In genomic region chr8:80610549-80611440, GRCm38 (mm10) we compare ENCODE assay signal across 7 mouse cellular contexts. TPM values are rescaled to one million over a fixed set of nuclear protein-coding genes. Genes with fewer than 3 reads are reported as not detected.
DNase-seq lines count a peak whose midpoint lies in the region; ATAC-seq and TF ChIP-seq lines count a peak whose summit lies in the region.

Gene Frem3 (plus strand): TSS chr8:80611080.

- no peak for DNase-seq in liver, postnatal 0 days
- DNase-seq in embryonic facial prominence, embryonic 11.5 days (ENCODE audit: low spot score): peak; percentile 2
- DNase-seq in retina, postnatal 1 day: peak; percentile 18
- no peak for DNase-seq in ovary, postnatal 10 days (ENCODE audit: low spot score)

- 9% methylated on average over 32 of the region's 32 CpGs for WGBS in liver, embryonic 12.5 days (ENCODE audit: insufficient replicate concordance)
- WGBS in liver, postnatal 0 days (ENCODE audit: insufficient replicate concordance): 5% methylated on average over 32 of the region's 32 CpGs
- WGBS in embryonic facial prominence, embryonic 11.5 days: 2% methylated on average over 32 of the region's 32 CpGs
- 2% methylated on average over 32 of the region's 32 CpGs for WGBS in intestine, embryonic 16.5 days

- H3K4me2 ChIP-seq in liver, embryonic 12.5 days: peak within 1 kb of the TSS; percentile 29
- H3K4me2 ChIP-seq in liver, postnatal 0 days (ENCODE audit: low read depth, low read length): no peak within 1 kb of the TSS
- peak within 1 kb of the TSS; percentile 33 for H3K4me2 ChIP-seq in embryonic facial prominence, embryonic 11.5 days (ENCODE audit: low read depth, low read length)
- H3K4me2 ChIP-seq in intestine, embryonic 16.5 days (ENCODE audit: low read depth, low read length): peak within 1 kb of the TSS; percentile 22

- no peak within 1 kb of the TSS for H3K27ac ChIP-seq in liver, embryonic 12.5 days
- H3K27ac ChIP-seq in liver, postnatal 0 days (ENCODE audit: low read depth): no peak within 1 kb of the TSS
- no peak within 1 kb of the TSS for H3K27ac ChIP-seq in embryonic facial prominence, embryonic 11.5 days (replicated peaks; ENCODE audit: low read depth, low read length)
- no peak within 1 kb of the TSS for H3K27ac ChIP-seq in intestine, embryonic 16.5 days (ENCODE audit: low read length)

- peaks cover 5% of the 10 kb centered on the region; the same call in 1 of the 2 replicates for H3K4me1 ChIP-seq in liver, embryonic 12.5 days
- no peaks in the 10 kb centered on the region for H3K4me1 ChIP-seq in liver, postnatal 0 days (ENCODE audit: insufficient read depth)
- H3K4me1 ChIP-seq in embryonic facial prominence, embryonic 11.5 days (ENCODE audit: control insufficient read depth, insufficient read depth, low read length): no peaks in the 10 kb centered on the region; the same call in 1 of the 2 replicates
- H3K4me1 ChIP-seq in intestine, embryonic 16.5 days (ENCODE audit: control insufficient read depth, insufficient read depth, low read length): no peaks in the 10 kb centered on the region; the same call in 1 of the 2 replicates

- no peaks in the 10 kb centered on the region for H3K36me3 ChIP-seq in liver, embryonic 12.5 days
- no peaks in the 10 kb centered on the region for H3K36me3 ChIP-seq in liver, postnatal 0 days (replicated peaks; ENCODE audit: insufficient read depth, low read length)
- no peaks in the 10 kb centered on the region for H3K36me3 ChIP-seq in embryonic facial prominence, embryonic 11.5 days (replicated peaks; ENCODE audit: control insufficient read depth, insufficient read depth, low read depth, low read length)
- H3K36me3 ChIP-seq in intestine, embryonic 16.5 days (ENCODE audit: control insufficient read depth, insufficient read depth, low read length): no peaks in the 10 kb centered on the region

- TF ChIP-seq EP300 in liver, postnatal 0 days (IDR thresholded peaks at IDR 0.05; ENCODE audit: low read depth): no peak

- H3K4me3 ChIP-seq in liver, embryonic 12.5 days: no peak within 1 kb of the TSS
- H3K4me3 ChIP-seq in liver, postnatal 0 days (ENCODE audit: low read depth, low read length): no peak within 1 kb of the TSS
- H3K4me3 ChIP-seq in embryonic facial prominence, embryonic 11.5 days (ENCODE audit: low read depth, low read length): peak within 1 kb of the TSS; percentile 22
- H3K4me3 ChIP-seq in intestine, embryonic 16.5 days (ENCODE audit: low read length): no peak within 1 kb of the TSS; the same call in 1 of the 2 replicates

- H3K9ac ChIP-seq in liver, embryonic 12.5 days: no peak within 1 kb of the TSS
- no peak within 1 kb of the TSS for H3K9ac ChIP-seq in liver, postnatal 0 days (replicated peaks)
- no peak within 1 kb of the TSS for H3K9ac ChIP-seq in embryonic facial prominence, embryonic 11.5 days (replicated peaks; ENCODE audit: low read length)
- no peak within 1 kb of the TSS for H3K9ac ChIP-seq in intestine, embryonic 16.5 days (ENCODE audit: low read depth, low read length)

- no peaks in the 10 kb centered on the region for H3K9me3 ChIP-seq in liver, embryonic 12.5 days (replicated peaks)
- H3K9me3 ChIP-seq in liver, postnatal 0 days (ENCODE audit: low read length): no peaks in the 10 kb centered on the region
- H3K9me3 ChIP-seq in embryonic facial prominence, embryonic 11.5 days (replicated peaks; ENCODE audit: control insufficient read depth, low read length): no peaks in the 10 kb centered on the region
- H3K9me3 ChIP-seq in intestine, embryonic 16.5 days (ENCODE audit: control insufficient read depth, low read length): no peaks in the 10 kb centered on the region

- peaks cover 52% of the 10 kb centered on the region for H3K27me3 ChIP-seq in liver, embryonic 12.5 days (replicated peaks)
- peaks cover 14% of the 10 kb centered on the region for H3K27me3 ChIP-seq in liver, postnatal 0 days (ENCODE audit: insufficient read depth, low read length)
- H3K27me3 ChIP-seq in embryonic facial prominence, embryonic 11.5 days (ENCODE audit: control insufficient read depth, insufficient read depth, low read length): peaks cover 15% of the 10 kb centered on the region
- peaks cover 16% of the 10 kb centered on the region for H3K27me3 ChIP-seq in intestine, embryonic 16.5 days (replicated peaks; ENCODE audit: control insufficient read depth, insufficient read depth, low read length)

- no peak for TF ChIP-seq CTCF in liver, postnatal 0 days (IDR thresholded peaks at IDR 0.05; ENCODE audit: low read depth)

- no peak for ATAC-seq in liver, embryonic 12.5 days
- no peak for ATAC-seq in liver, postnatal 0 days
- no peak for ATAC-seq in embryonic facial prominence, embryonic 11.5 days (replicated peaks; ENCODE audit: insufficient number of reproducible peaks, low FRiP score, low TSS enrichment, low read depth)
- ATAC-seq in intestine, embryonic 16.5 days: no peak
- ATAC-seq in erythroblast, adult 5-6 weeks (replicated peaks; ENCODE audit: low FRiP score, poor library complexity, severe bottlenecking): no peak

RNA-seq across cellular contexts. Expression of gene Frem3, which starts in this region (rescaled TPM):
- 0.13 and 0.14 TPM in 2 replicates for polyA plus RNA-seq in liver, embryonic 12.5 days (2016; fragmentation: Nextera tagmentation; extraction: Ambion mirVana)
- polyA plus RNA-seq in liver, postnatal 0 days (2015; fragmentation: Nextera tagmentation; extraction: Ambion mirVana): 0.08 and 0.12 TPM in 2 replicates
- 0.03 TPM in 1 of 2 replicates, not detected in the other for polyA plus RNA-seq in embryonic facial prominence, embryonic 11.5 days (2014; fragmentation: Nextera tagmentation; extraction: Ambion mirVana)
- 0.02 and 0.06 TPM in 2 replicates for polyA plus RNA-seq in intestine, embryonic 16.5 days (2015; fragmentation: Nextera tagmentation; extraction: Ambion mirVana)
- 0.21 TPM in 1 of 2 replicates, not detected in the other for total RNA-seq in erythroblast, adult 5-6 weeks (2015; ENCODE audit: low replicate concordance)
- total RNA-seq in erythroblast, adult 5-6 weeks (2017; ENCODE audit: low replicate concordance): 0.28 and 0.43 TPM in 2 replicates

Comparison
In these comparisons a context has a peak if more than half of its experiments do, and no peak if none do; other contexts are left out.
1. Peak in DNase-seq, H3K4me3 ChIP-seq and H3K4me2 ChIP-seq in embryonic facial prominence, embryonic 11.5 days; RNA of the gene not detected or under 1 TPM.